Mouse (Mus musculus) erythroid progenitor cell, adult 5-6 weeks (primary cell): ENCODE data around the gene Nfkb1. TPM values are rescaled to one million over a fixed set of nuclear protein-coding genes. Genes with fewer than 3 reads are reported as not detected.

ENCODE experiments used
- ATAC-seq: replicated peaks from 2 replicates; pipeline ENCODE4 v1.8.0; 2016; ENCODE audit warnings: moderate number of reproducible peaks, mild to moderate bottlenecking, moderate TSS enrichment, inconsistent platforms; ENCODE audit not compliant: poor library complexity, low FRiP score, severe bottlenecking
- total RNA-seq, 2 experiments: library from RNA; stranded (forward) in 1 of 2; stranded (reverse) in 1 of 2; fragments of 150-400 nt in 1 of 2; fragments of 186-747, 209-891 nt in 1 of 2; gene quantifications; 2 replicates each; pipeline versions ENCODE4 v1.2.3 to v1.2.4; 2015 to 2017; ENCODE audit warnings: low replicate concordance in 2 of 2

The Nfkb1 gene
- total RNA-seq, 2 experiments from 2014 or later: 13.4 to 21.4 TPM

GRCm38 (mm10) chr3:135564706-135565105, 126.6 kb downstream of the Nfkb1 start:
- ATAC-seq: no peak

GRCm38 (mm10) chr3:135563163-135563689, 128.1 kb downstream of the Nfkb1 start:
- ATAC-seq: no peak

- ATAC-seq: no peak
Measured at GRCm38 (mm10) chr3:135562036-135562435, 129.3 kb downstream of the Nfkb1 start.

- ATAC-seq: no peak
Measured at GRCm38 (mm10) chr3:135556851-135557662, 134.3 kb downstream of the Nfkb1 start.

- ATAC-seq: no peak
Measured at GRCm38 (mm10) chr3:135556052-135556587, 135.2 kb downstream of the Nfkb1 start.

GRCm38 (mm10) chr3:135555192-135555591, 136.2 kb downstream of the Nfkb1 start:
- no peak for ATAC-seq

GRCm38 (mm10) chr3:135552874-135553273, 138.5 kb downstream of the Nfkb1 start:
- no peak for ATAC-seq

- ATAC-seq: no peak
Measured at GRCm38 (mm10) chr3:135547298-135547697, 144.0 kb downstream of the Nfkb1 start.

GRCm38 (mm10) chr3:135546212-135546923, 145.0 kb downstream of the Nfkb1 start:
- ATAC-seq: no peak

Other genes starting within 250 kb of the Nfkb1 start
- 16.2 and 17.6 TPM in 2 replicates for gene Manba, start 205.9 kb downstream of the Nfkb1 start, total RNA-seq (2015; ENCODE audit: low replicate concordance)
- 1.4 and 7.1 TPM in 2 replicates for gene Manba, start 205.9 kb downstream of the Nfkb1 start, total RNA-seq (2017; ENCODE audit: low replicate concordance)
- 14.4 and 19.7 TPM in 2 replicates for gene Slc39a8, start 133.7 kb upstream of the Nfkb1 start, total RNA-seq (2015; ENCODE audit: low replicate concordance)
- gene Slc39a8, start 133.7 kb upstream of the Nfkb1 start, total RNA-seq (2017; ENCODE audit: low replicate concordance): 14.4 and 19.1 TPM in 2 replicates